Mouse (Mus musculus) left cerebral cortex, postnatal 10 days (tissue): ENCODE measurements around the gene Mbd3l1. TPM values are rescaled to one million over a fixed set of nuclear protein-coding genes. Genes with fewer than 3 reads are reported as not detected.
A peak's percentile ranks its signal among the peaks of the same experiment; 100 is the strongest.

Experiments
- DNase-seq, 2 experiments: peaks; one replicate each; pipeline ENCODE4 v3.0.0; 2021 to 2022; ENCODE audit warnings: low spot score in 2 of 2, mixed read lengths in 1 of 2; ENCODE audit errors: extremely low spot score in 1 of 2
- intact Hi-C: fragments of 180-260 bp; cut with DNase I; formaldehyde crosslinking; loops from one replicate; pipeline ENCODE4 v1.15.1; 2025
- microRNA-seq: library from miRNA; unstranded; fragments of <30 nt; microRNA quantifications from one replicate; pipeline ENCODE4 v1.2.0, GENCODE M21; 2022
- total RNA-seq, 2 experiments: library from RNA; stranded (reverse); gene quantifications; 2 replicates each; pipeline ENCODE4 v1.2.3; 2021

Gene Mbd3l1
- not detected for total RNA-seq

- no peak for DNase-seq
- intact Hi-C loops = no loop called here
Measured at GRCm38 (mm10) chr9:18478168-18478567, at the start of gene Mbd3l1, which contains the start of gene Zfp558. Mbd3l1 (plus strand) TSS chr9:18478359. Zfp558 (minus strand) TSS chr9:18478268.

GRCm38 (mm10) chr9:18430354-18430753, 47.8 kb upstream of the Mbd3l1 start, which contains the start of gene Mbd3l2:
Mbd3l2 (plus strand) TSS chr9:18430654.
- intact Hi-C loops = no loop called here
- no peak for DNase-seq

GRCm38 (mm10) chr9:18431687-18432086, 46.5 kb upstream of the Mbd3l1 start:
- intact Hi-C loops = no loop called here
- peak in 1 of 2 experiments; percentile 29 for DNase-seq

- intact Hi-C loops = no loop called here
Measured at GRCm38 (mm10) chr9:18456520-18456919, 21.6 kb upstream of the Mbd3l1 start.

GRCm38 (mm10) chr9:18467350-18467749, 10.8 kb upstream of the Mbd3l1 start:
- intact Hi-C loops = no loop called here

More at GRCm38 (mm10) chr9:18456520-18456919, 21.6 kb upstream of the Mbd3l1 start:
- no peak for DNase-seq

GRCm38 (mm10) chr9:18468005-18468404, 10.2 kb upstream of the Mbd3l1 start:
- intact Hi-C loops = no loop called here

More at GRCm38 (mm10) chr9:18467350-18467749, 10.8 kb upstream of the Mbd3l1 start:
- no peak for DNase-seq

GRCm38 (mm10) chr9:18473324-18474128, 4.6 kb upstream of the Mbd3l1 start:
- intact Hi-C loops = no loop called here
- DNase-seq = peak; percentile 67 to 87

More at GRCm38 (mm10) chr9:18468005-18468404, 10.2 kb upstream of the Mbd3l1 start:
- DNase-seq = no peak

GRCm38 (mm10) chr9:18508098-18508497, 29.9 kb downstream of the Mbd3l1 start:
- intact Hi-C loops = no loop called here
- DNase-seq = peak in 1 of 2 experiments; percentile 2

Small RNA genes lying within 50 kb of the gene (microRNA-seq; reads per million reads assigned to microRNA genes)
- not detected for gene Gm22854

Other genes with a start within 250 kb of the Mbd3l1 start
- 10 to 100 TPM; 66.0 to 76.2 TPM for gene Chordc1, start 186.2 kb upstream of the Mbd3l1 start, total RNA-seq
- 1 to 10 TPM; 1.4 to 1.5 TPM for gene Naalad2, start 75.4 kb upstream of the Mbd3l1 start, total RNA-seq
- gene Ubtfl1, start 73.9 kb upstream of the Mbd3l1 start, total RNA-seq = not detected
- not detected for gene Mbd3l2, start 47.7 kb upstream of the Mbd3l1 start, total RNA-seq
- gene Zfp558, start 91 bp upstream of the Mbd3l1 start, total RNA-seq = 1 to 10 TPM; 5.9 to 6.3 TPM
- gene Muc16, start 196.2 kb downstream of the Mbd3l1 start, total RNA-seq = not detected